In genomic region chr11:101714012-101714411, GRCm38 (mm10) we compare ENCODE assay signal across 29 mouse cellular contexts. TPM values are rescaled to one million over a fixed set of nuclear protein-coding genes. Genes with fewer than 3 reads are reported as not detected.
DNase-seq lines count a peak whose midpoint lies in the region; ATAC-seq lines count a peak whose summit lies in the region.
"Had no signal": no experiment of that assay in that cellular context is flagged by ENCODE, and none has a peak within 500 bp of the region (broad histone marks: within the 10 kb centered on the region; RNA-seq: fewer than 3 reads in every experiment).

No protein-coding gene starts in this region.

- no peak for ATAC-seq in kidney, embryonic 14.5 days (ENCODE audit: low FRiP score, low TSS enrichment)
- no peak for ATAC-seq in forebrain, embryonic 15.5 days (replicated peaks)
- ATAC-seq: activated CD4-positive, CD25-positive, alpha-beta regulatory T cell, adult 4 months; lung, postnatal 0 days; midbrain, embryonic 15.5 days had no signal

- peak; percentile 89 for DNase-seq in kidney, adult 11 months
- peak; percentile 17 for DNase-seq in Muller cell, postnatal 12 days (ENCODE audit: inconsistent ontology term)
- peak; percentile 94 for DNase-seq in kidney, adult 9 months
- DNase-seq in kidney, postnatal 14 days = peak; percentile 84
- DNase-seq in frontal cortex, adult 2 months (ENCODE audit: extremely low spot score in 1 of 2, low spot score in 1 of 2) = no peak
- no peak for DNase-seq in retina, postnatal 1 day
- DNase-seq: adrenal gland, adult 2 months; cerebellum, adult 2 months; cerebellum, postnatal 14 days; gastrocnemius, postnatal 25 days; heart, adult 11 months; layer of hippocampus, adult 9-11 months; lung, adult 18-20 months; right cerebral cortex, adult 18-20 months; spleen, adult 18-20 months; thymus, postnatal 25 days had no signal

- no peak overlapping the region for H3K9ac ChIP-seq in kidney, embryonic 14.5 days (ENCODE audit: low read depth, low read length)
- no peak overlapping the region for H3K9ac ChIP-seq in forebrain, embryonic 15.5 days (replicated peaks)
- H3K9ac ChIP-seq: forebrain, embryonic 12.5 days; hindbrain, embryonic 15.5 days; midbrain, embryonic 15.5 days; neural tube, embryonic 15.5 days had no signal

- H3K36me3 ChIP-seq in kidney, embryonic 14.5 days (ENCODE audit: control insufficient read depth, insufficient read depth, low read length) = no peaks in the 10 kb centered on the region
- H3K36me3 ChIP-seq in forebrain, embryonic 15.5 days = no peaks in the 10 kb centered on the region
- H3K36me3 ChIP-seq: forebrain, embryonic 12.5 days; G1E; heart, embryonic 10.5 days; hindbrain, embryonic 15.5 days; midbrain, embryonic 15.5 days; neural tube, embryonic 15.5 days had no signal

- no peaks in the 10 kb centered on the region for H3K27me3 ChIP-seq in kidney, embryonic 14.5 days (ENCODE audit: control insufficient read depth, insufficient read depth, low read length)
- H3K27me3 ChIP-seq in forebrain, embryonic 15.5 days = no peaks in the 10 kb centered on the region
- H3K27me3 ChIP-seq: forebrain, embryonic 12.5 days; hindbrain, embryonic 15.5 days; midbrain, embryonic 15.5 days; neural tube, embryonic 15.5 days had no signal

- H3K4me3 ChIP-seq in kidney, embryonic 14.5 days (ENCODE audit: low read length) = no peak overlapping the region
- H3K4me3 ChIP-seq in forebrain, embryonic 15.5 days = no peak overlapping the region
- H3K4me3 ChIP-seq: erythroblast, embryonic 14.5 days; forebrain, embryonic 12.5 days; heart, embryonic 10.5 days; hindbrain, embryonic 15.5 days; midbrain, embryonic 15.5 days; neural tube, embryonic 15.5 days had no signal

- H3K4me1 ChIP-seq in kidney, embryonic 14.5 days (ENCODE audit: control insufficient read depth, insufficient read depth, low read length) = no peaks in the 10 kb centered on the region
- H3K4me1 ChIP-seq in forebrain, embryonic 15.5 days = peaks cover 12% of the 10 kb centered on the region
- H3K4me1 ChIP-seq: forebrain, embryonic 12.5 days; neural tube, embryonic 15.5 days had no signal

- no peak overlapping the region for H3K4me2 ChIP-seq in kidney, embryonic 14.5 days (replicated peaks; ENCODE audit: low read depth, low read length)
- no peak overlapping the region for H3K4me2 ChIP-seq in forebrain, embryonic 15.5 days (replicated peaks)
- H3K4me2 ChIP-seq: forebrain, embryonic 12.5 days; hindbrain, embryonic 15.5 days; liver, embryonic 11.5 days; midbrain, embryonic 15.5 days; neural tube, embryonic 15.5 days had no signal

- 37% methylated on average over 7 of the region's 7 CpGs for WGBS in kidney, embryonic 14.5 days
- 78% methylated on average over 7 of the region's 7 CpGs for WGBS in forebrain, embryonic 15.5 days

- H3K9me3 ChIP-seq in kidney, embryonic 14.5 days (ENCODE audit: control insufficient read depth, low read length) = no peaks in the 10 kb centered on the region
- no peaks in the 10 kb centered on the region for H3K9me3 ChIP-seq in forebrain, embryonic 15.5 days
- H3K9me3 ChIP-seq: forebrain, embryonic 12.5 days; G1E; heart, embryonic 10.5 days; hindbrain, embryonic 15.5 days; midbrain, embryonic 15.5 days; neural tube, embryonic 15.5 days had no signal

- no peak overlapping the region for H3K27ac ChIP-seq in kidney, embryonic 14.5 days (ENCODE audit: low read depth, low read length)
- H3K27ac ChIP-seq in forebrain, embryonic 15.5 days (replicated peaks) = no peak overlapping the region
- H3K27ac ChIP-seq: forebrain, embryonic 12.5 days; heart, embryonic 10.5 days; hindbrain, embryonic 15.5 days; macrophage; midbrain, embryonic 15.5 days; neural tube, embryonic 15.5 days had no signal

RNA-seq across cellular contexts. Expression of gene Dhx8, which starts 18.7 kb away (rescaled TPM):
- polyA plus RNA-seq in kidney, embryonic 14.5 days (2014; fragmentation: Nextera tagmentation; extraction: Ambion mirVana) = 26.0 and 38.1 TPM in 2 replicates
- polyA plus RNA-seq in forebrain, embryonic 15.5 days (2015; fragmentation: Nextera tagmentation; extraction: Ambion mirVana) = 39.3 and 40.0 TPM in 2 replicates
- polyA plus RNA-seq in frontal cortex, adult 2 months (2012; rRNA removed) = 23.3 and 23.8 TPM in 2 replicates

RNA-seq across cellular contexts. Expression of gene Arl4d, which starts 48.7 kb away (rescaled TPM):
- polyA plus RNA-seq in kidney, embryonic 14.5 days (2014; fragmentation: Nextera tagmentation; extraction: Ambion mirVana) = 2.4 and 2.8 TPM in 2 replicates
- polyA plus RNA-seq in forebrain, embryonic 15.5 days (2015; fragmentation: Nextera tagmentation; extraction: Ambion mirVana) = 45.8 TPM in 2 replicates
- polyA plus RNA-seq in frontal cortex, adult 2 months (2012; rRNA removed) = 26.6 and 38.8 TPM in 2 replicates

Comparison
In these comparisons a context has a peak if more than half of its experiments do, and no peak if none do; other contexts are left out.
1. DNase-seq: peak in kidney, adult 11 months (single experiment), Muller cell, postnatal 12 days (single experiment), kidney, adult 9 months (single experiment) and kidney, postnatal 14 days (single experiment); none in frontal cortex, adult 2 months (0 of 2) and retina, postnatal 1 day (single experiment).